Mouse (Mus musculus): ENCODE measurements around the gene B3gnt3.

DNA sequence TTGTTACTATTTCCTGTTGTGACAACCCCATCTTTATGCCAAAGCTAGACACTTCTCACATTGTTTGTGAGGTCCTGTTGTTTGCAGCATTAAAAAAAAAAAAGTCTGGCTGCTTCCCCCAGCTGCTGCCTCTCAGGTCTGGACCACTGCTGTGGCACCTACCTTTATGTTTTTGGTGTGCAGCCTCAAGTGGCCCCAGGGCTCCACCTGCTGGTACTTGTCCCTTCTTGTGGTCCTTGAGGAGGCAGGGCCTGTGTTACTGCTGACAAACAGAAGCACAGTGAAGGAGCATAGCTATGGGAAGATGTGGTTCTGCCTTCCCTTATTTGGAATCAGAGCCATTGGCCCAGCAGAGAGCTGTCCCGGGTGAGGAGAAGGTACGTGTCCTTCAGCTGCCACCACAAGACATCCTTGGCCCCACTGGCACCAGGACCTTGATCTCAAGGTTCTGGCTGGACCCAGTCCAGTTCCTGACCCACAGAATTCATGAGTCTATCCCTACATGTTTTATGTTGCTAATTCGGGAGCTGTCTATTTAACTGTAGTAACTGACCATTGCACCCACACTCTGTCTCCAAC lies 30.2 kb upstream of the B3gnt3 start:
- TF ChIP-seq CTCF (IDR thresholded peaks at IDR 0.05; ENCODE audit: extremely low read depth, insufficient read depth, low read length) (peak; percentile 69), POLR2A (IDR thresholded peaks at IDR 0.05; ENCODE audit: extremely low read depth, insufficient read depth, low read length) (no peak)

All from cortical plate, adult 2 months (tissue).